Mouse (Mus musculus): ENCODE results near the gene Gm20509.

- TF ChIP-seq POLR2A (IDR thresholded peaks at IDR 0.05; ENCODE audit: low read depth, low read length), result no peak
- TF ChIP-seq CTCF (conservative IDR thresholded peaks at IDR 0.05; ENCODE audit: insufficient read depth, insufficient read length, low read depth, low read length), result no peak
These were observed 12.9 kb upstream of the Gm20509 start for GRCm38 (mm10) chr9:73089222-73089920.

Data from kidney, adult 2 months (tissue).